Mouse (Mus musculus) induced T-regulatory cell, adult 2 months (primary cell): Measurements from ENCODE around the gene Lrrn1.

Experiments used
- DNase-seq: peaks from one replicate; pipeline ENCODE4 v3.0.0-alpha.2; 2012; ENCODE audit warnings: low read depth

Lrrn1 gene

GRCm38 (mm10) chr6:107528877-107529864 lies at the start of gene Lrrn1:
TSS of gene Lrrn1 (plus strand) at chr6:107529768.
- no peak for DNase-seq

- no peak for DNase-seq
These were observed 35.1 kb upstream of the Lrrn1 start for GRCm38 (mm10) chr6:107494491-107494890.

GRCm38 (mm10) chr6:107495830-107496229 lies 33.7 kb upstream of the Lrrn1 start:
- DNase-seq = no peak

- DNase-seq = no peak
These were observed 15.9 kb upstream of the Lrrn1 start for GRCm38 (mm10) chr6:107513716-107514115.

- DNase-seq = no peak
These were observed 5.6 kb upstream of the Lrrn1 start for GRCm38 (mm10) chr6:107523953-107524352.

GRCm38 (mm10) chr6:107529911-107530431 lies 403 bp downstream of the Lrrn1 start:
- DNase-seq = no peak

GRCm38 (mm10) chr6:107530621-107531285 lies 1.2 kb downstream of the Lrrn1 start:
- no peak for DNase-seq

GRCm38 (mm10) chr6:107531526-107532080 lies 2.0 kb downstream of the Lrrn1 start:
- no peak for DNase-seq

GRCm38 (mm10) chr6:107534533-107534932 lies 5.0 kb downstream of the Lrrn1 start:
- DNase-seq = no peak

- no peak for DNase-seq
These were observed 7.1 kb downstream of the Lrrn1 start for GRCm38 (mm10) chr6:107536631-107537030.

GRCm38 (mm10) chr6:107541222-107541621 lies 11.7 kb downstream of the Lrrn1 start:
- DNase-seq = no peak

- DNase-seq = no peak
These were observed 12.3 kb downstream of the Lrrn1 start for GRCm38 (mm10) chr6:107541918-107542317.

- DNase-seq = no peak
These were observed 16.7 kb downstream of the Lrrn1 start for GRCm38 (mm10) chr6:107546272-107546671.

GRCm38 (mm10) chr6:107552511-107552910 lies 22.9 kb downstream of the Lrrn1 start:
- no peak for DNase-seq

GRCm38 (mm10) chr6:107555364-107555763 lies 25.8 kb downstream of the Lrrn1 start:
- DNase-seq = no peak

- DNase-seq = no peak
These were observed 27.4 kb downstream of the Lrrn1 start for GRCm38 (mm10) chr6:107556996-107557395.

- no peak for DNase-seq
These were observed 28.2 kb downstream of the Lrrn1 start for GRCm38 (mm10) chr6:107557806-107558205.

- DNase-seq = no peak
These were observed 32.7 kb downstream of the Lrrn1 start for GRCm38 (mm10) chr6:107562255-107562654.

- no peak for DNase-seq
These were observed 37.5 kb downstream of the Lrrn1 start for GRCm38 (mm10) chr6:107566944-107567634.

- DNase-seq = no peak
These were observed 45.0 kb downstream of the Lrrn1 start for GRCm38 (mm10) chr6:107574561-107574960.

GRCm38 (mm10) chr6:107575405-107575804 lies 45.8 kb downstream of the Lrrn1 start:
- no peak for DNase-seq

- DNase-seq = no peak
These were observed 47.7 kb downstream of the Lrrn1 start for GRCm38 (mm10) chr6:107577309-107577708.
